Mouse (Mus musculus): Measurements from ENCODE around the gene D030056L22Rik.

DNA sequence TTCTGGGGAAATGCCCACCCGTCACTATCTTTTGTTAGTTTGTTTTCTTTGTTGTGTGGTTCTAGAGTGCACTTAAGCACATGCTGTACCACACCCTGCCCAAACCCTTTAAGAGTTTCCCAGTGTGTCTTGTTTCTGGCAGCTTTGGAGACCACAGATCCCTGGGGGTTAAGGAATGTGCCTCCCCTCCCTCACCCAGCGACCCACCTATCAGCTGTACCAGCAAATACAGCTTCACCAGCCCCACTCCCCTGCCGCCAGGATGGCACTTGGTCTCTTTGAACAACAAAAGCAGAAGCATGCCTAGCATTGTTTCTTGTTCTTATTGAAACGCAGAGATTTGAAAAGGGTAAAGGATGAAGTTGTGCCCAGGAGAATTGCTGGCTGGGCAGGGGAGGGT lies 39.9 kb upstream of the D030056L22Rik start:
- TF ChIP-seq CTCF (IDR thresholded peaks at IDR 0.05; ENCODE audit: control insufficient read depth, insufficient read depth, insufficient read length): no peak
- TF ChIP-seq CEBPB (IDR thresholded peaks at IDR 0.05; ENCODE audit: low read depth): no peak

Measured in C2C12 (cell line).